Comparison of ENCODE assay signal across 27 mouse cellular contexts in genomic region chr4:32188076-32188475, GRCm38 (mm10). TPM values are rescaled to one million over a fixed set of nuclear protein-coding genes. Genes with fewer than 3 reads are reported as not detected.
DNase-seq lines count a peak whose midpoint lies in the region; ATAC-seq and TF ChIP-seq lines count a peak whose summit lies in the region.
"Had no signal": no experiment of that assay in that cellular context is flagged by ENCODE, and none has a peak within 500 bp of the region (broad histone marks: within the 10 kb centered on the region; RNA-seq: fewer than 3 reads in every experiment).

No protein-coding gene starts in this region.

- peak overlapping the region; percentile 50; the same call in 1 of the 2 replicates for H3K27ac ChIP-seq in forebrain, embryonic 14.5 days (ENCODE audit: low read depth, low read length)
- 0 out of 2 replicates have a peak overlapping the region, but pooled peaks have one; percentile 24 for H3K27ac ChIP-seq in forebrain, postnatal 0 days (ENCODE audit: low read depth, low read length)
- H3K27ac ChIP-seq: embryonic facial prominence, embryonic 10.5 days; embryonic facial prominence, embryonic 13.5 days; gastrocnemius, adult 2 months; hindbrain, embryonic 12.5 days; hindbrain, embryonic 15.5 days; intestine, embryonic 15.5 days had no signal

- no peaks in the 10 kb centered on the region for H3K9me3 ChIP-seq in forebrain, embryonic 14.5 days (replicated peaks; ENCODE audit: control insufficient read depth, low read length)
- H3K9me3 ChIP-seq in forebrain, postnatal 0 days (ENCODE audit: low read length): no peaks in the 10 kb centered on the region
- H3K9me3 ChIP-seq: embryonic facial prominence, embryonic 10.5 days; embryonic facial prominence, embryonic 13.5 days; hindbrain, embryonic 12.5 days; hindbrain, embryonic 15.5 days; intestine, embryonic 15.5 days had no signal

- 96% methylated on average over 1 of the region's 1 CpGs for WGBS in forebrain, embryonic 14.5 days
- WGBS in forebrain, postnatal 0 days: 87% methylated on average over 1 of the region's 1 CpGs

- H3K9ac ChIP-seq in forebrain, embryonic 14.5 days (ENCODE audit: low read length): no peak overlapping the region
- H3K9ac ChIP-seq in forebrain, postnatal 0 days: no peak overlapping the region
- H3K9ac ChIP-seq: embryonic facial prominence, embryonic 13.5 days; hindbrain, embryonic 12.5 days; hindbrain, embryonic 15.5 days; intestine, embryonic 15.5 days had no signal

- no peak overlapping the region for H3K4me2 ChIP-seq in forebrain, embryonic 14.5 days (ENCODE audit: low read length)
- H3K4me2 ChIP-seq in forebrain, postnatal 0 days (ENCODE audit: low read depth): no peak overlapping the region
- H3K4me2 ChIP-seq: embryonic facial prominence, embryonic 13.5 days; heart, embryonic 11.5 days; hindbrain, embryonic 12.5 days; hindbrain, embryonic 15.5 days; intestine, embryonic 15.5 days had no signal

- peak; percentile 61 for DNase-seq in 3T3-L1 (ENCODE audit: low read depth, low spot score)
- peak; percentile 33 for DNase-seq in NIH3T3 (ENCODE audit: low read depth)
- no peak for DNase-seq in forebrain, embryonic 14.5 days (ENCODE audit: low spot score)
- DNase-seq in forebrain, postnatal 0 days: no peak
- no peak for DNase-seq in urinary bladder, postnatal 36 days (ENCODE audit: low spot score in 2 of 2)
- no peak for DNase-seq in ovary, postnatal 10 days (ENCODE audit: low spot score)
- DNase-seq in layer of hippocampus, adult 11-12 months (ENCODE audit: low spot score): no peak
- DNase-seq: adrenal gland, postnatal 10 days; adrenal gland, postnatal 36 days; cerebellum, adult 2 months; cerebellum, adult 9-11 months; cerebellum, postnatal 36 days; embryo, embryonic 11 days; gastrocnemius, adult 2 months; gastrocnemius, postnatal 14 days; heart, adult 11 months; kidney, adult 11 months had no signal

- no peaks in the 10 kb centered on the region for H3K36me3 ChIP-seq in forebrain, embryonic 14.5 days (ENCODE audit: control insufficient read depth, insufficient read depth, low read length)
- H3K36me3 ChIP-seq in forebrain, postnatal 0 days (ENCODE audit: insufficient read depth): no peaks in the 10 kb centered on the region
- H3K36me3 ChIP-seq: embryonic facial prominence, embryonic 10.5 days; embryonic facial prominence, embryonic 13.5 days; hindbrain, embryonic 12.5 days; hindbrain, embryonic 15.5 days; intestine, embryonic 15.5 days had no signal

- peaks cover 18% of the 10 kb centered on the region for H3K4me1 ChIP-seq in forebrain, embryonic 14.5 days (ENCODE audit: control insufficient read depth, insufficient read depth, low read length)
- peaks cover 5% of the 10 kb centered on the region for H3K4me1 ChIP-seq in forebrain, postnatal 0 days (ENCODE audit: insufficient read depth)
- H3K4me1 ChIP-seq: embryonic facial prominence, embryonic 13.5 days; hindbrain, embryonic 15.5 days; intestine, embryonic 15.5 days had no signal

- TF ChIP-seq CTCF in forebrain, postnatal 0 days (IDR thresholded peaks at IDR 0.05; ENCODE audit: low read depth): no peak

- ATAC-seq in forebrain, embryonic 14.5 days: no peak
- ATAC-seq in forebrain, postnatal 0 days: no peak
- ATAC-seq: CD4-positive, CD25-positive, alpha-beta regulatory T cell, adult 4 months; intestine, embryonic 15.5 days; Patski had no signal

- no peaks in the 10 kb centered on the region for H3K27me3 ChIP-seq in forebrain, embryonic 14.5 days (replicated peaks; ENCODE audit: control insufficient read depth, insufficient read depth, low read length)
- H3K27me3 ChIP-seq in forebrain, postnatal 0 days (ENCODE audit: insufficient read depth, low read length): no peaks in the 10 kb centered on the region
- H3K27me3 ChIP-seq: embryonic facial prominence, embryonic 13.5 days; hindbrain, embryonic 12.5 days; hindbrain, embryonic 15.5 days; intestine, embryonic 15.5 days; Patski had no signal

- no peak overlapping the region for H3K4me3 ChIP-seq in forebrain, embryonic 14.5 days (ENCODE audit: low read depth, low read length)
- no peak overlapping the region for H3K4me3 ChIP-seq in forebrain, postnatal 0 days (ENCODE audit: low read depth, low read length)
- H3K4me3 ChIP-seq: embryonic facial prominence, embryonic 10.5 days; embryonic facial prominence, embryonic 13.5 days; erythroblast, embryonic 14.5 days; gastrocnemius, adult 2 months; hindbrain, embryonic 12.5 days; hindbrain, embryonic 15.5 days; intestine, embryonic 15.5 days had no signal

RNA-seq across cellular contexts. Expression of gene Bach2, which starts 50.5 kb away (rescaled TPM):
- polyA plus RNA-seq in forebrain, embryonic 14.5 days (2014; fragmentation: Nextera tagmentation; extraction: Ambion mirVana): 21.9 and 26.0 TPM in 2 replicates
- total RNA-seq in forebrain, postnatal 0 days (2014; rRNA removed): 16.2 and 19.0 TPM in 2 replicates
- 9.1 and 16.0 TPM in 2 replicates for polyA plus RNA-seq in forebrain, postnatal 0 days (2015; fragmentation: Nextera tagmentation; extraction: Ambion mirVana)
- total RNA-seq: MEL had no signal

Comparison
In these comparisons a context has a peak if more than half of its experiments do, and no peak if none do; other contexts are left out.
1. DNase-seq: peak in 3T3-L1 (single experiment) and NIH3T3 (single experiment); none in forebrain, embryonic 14.5 days (single experiment), forebrain, postnatal 0 days (single experiment), urinary bladder, postnatal 36 days (0 of 2), ovary, postnatal 10 days (single experiment) and layer of hippocampus, adult 11-12 months (single experiment).